Mouse (Mus musculus) ES-Bruce4 (cell line): ENCODE data around the gene Nsd1.

Source experiments
- CTCF ChIP-seq: IDR thresholded peaks from one replicate; pipeline ENCODE4 v1.8.1; 2011; ENCODE audit warnings: low read depth, low read length
- EP300 ChIP-seq: IDR thresholded peaks from 2 replicates; pipeline ENCODE4 v1.6.1; 2011; ENCODE audit warnings: low read depth, low read length; ENCODE audit not compliant: insufficient read depth
- POLR2A ChIP-seq: IDR thresholded peaks from one replicate; pipeline ENCODE4 v1.8.1; 2011; ENCODE audit warnings: low read length; ENCODE audit not compliant: insufficient read depth

DNA sequence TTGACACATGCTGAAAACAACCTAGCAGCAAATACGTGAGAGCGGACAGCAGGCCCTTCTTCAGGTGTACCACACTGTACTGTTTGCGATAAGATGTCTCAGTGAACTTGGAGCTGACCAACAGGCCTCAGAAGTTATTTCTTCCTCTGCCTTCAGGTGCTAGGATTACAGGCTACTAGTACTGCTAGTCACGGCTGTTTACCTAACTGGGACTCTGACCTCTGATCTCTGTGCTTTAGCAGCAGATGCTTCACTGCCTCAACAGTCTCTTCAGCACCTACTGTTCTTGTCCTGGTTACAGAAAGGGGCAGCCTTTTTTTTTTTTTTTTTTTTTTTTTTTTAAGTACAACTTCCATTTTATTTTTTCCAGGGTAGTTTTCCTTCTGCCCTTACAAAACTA is 43.2 kb downstream of the Nsd1 start:
- no peak for TF ChIP-seq POLR2A
- TF ChIP-seq CTCF = no peak
- no peak for TF ChIP-seq EP300
